Mouse (Mus musculus) midbrain, embryonic 16.5 days (tissue): ENCODE data around the gene Anks1b. TPM values are rescaled to one million over a fixed set of nuclear protein-coding genes. Genes with fewer than 3 reads are reported as not detected.
A peak's percentile ranks its signal among the peaks of the same experiment; 100 is the strongest.

Experiments
- ATAC-seq: fragments of 200-750 bp; cut with Nextera tagmentation; 2 replicates; pipeline ENCODE4 v1.8.0; 2017; ENCODE audit warnings: moderate TSS enrichment
- H3K27ac ChIP-seq: fragments of 300-500 bp; sonication (generic); 2 replicates; pipeline ENCODE4 v1.5.1; 2014; ENCODE audit warnings: mild to moderate bottlenecking, low read length, mixed read lengths
- H3K27me3 ChIP-seq: fragments of 300-500 bp; sonication (generic); 2 replicates; pipeline ENCODE4 v1.6.1; 2014; ENCODE audit warnings: low read depth, low read length, mixed read lengths; ENCODE audit not compliant: control insufficient read depth, insufficient read depth
- H3K36me3 ChIP-seq: fragments of 300-500 bp; sonication (generic); 2 replicates; pipeline ENCODE4 v1.6.1; 2014; ENCODE audit warnings: mild to moderate bottlenecking, low read length, moderate library complexity, mixed read lengths; ENCODE audit not compliant: control insufficient read depth, insufficient read depth
- H3K4me1 ChIP-seq: fragments of 300-500 bp; sonication (generic); 2 replicates; pipeline ENCODE4 v1.6.1; 2014; ENCODE audit warnings: mild to moderate bottlenecking, low read length, mixed read lengths; ENCODE audit not compliant: control insufficient read depth, insufficient read depth
- H3K4me2 ChIP-seq: fragments of 300-500 bp; sonication (generic); 2 replicates; pipeline ENCODE4 v1.6.1; 2014; ENCODE audit warnings: mild to moderate bottlenecking, low read length, mixed read lengths
- H3K4me3 ChIP-seq: fragments of 300-500 bp; sonication (generic); 2 replicates; pipeline ENCODE4 v1.5.1; 2014; ENCODE audit warnings: low read depth, mild to moderate bottlenecking, low read length, moderate library complexity, mixed read lengths
- H3K9ac ChIP-seq: fragments of 300-500 bp; sonication (generic); 2 replicates; pipeline ENCODE4 v1.6.1; 2014; ENCODE audit warnings: low read depth, low read length, mixed read lengths
- H3K9me3 ChIP-seq: fragments of 300-500 bp; sonication (generic); replicated peaks from 2 replicates; pipeline ENCODE4 v1.6.1; 2014; ENCODE audit warnings: mild to moderate bottlenecking, low read length, mixed read lengths; ENCODE audit not compliant: control insufficient read depth, poor library complexity, severe bottlenecking
- WGBS: fragments of 180-500 bp; shearing (Covaris S2); extraction: QIAGEN DNeasy Blood & Tissue Kit; methylation state at CpG from one replicate; pipeline ENCODE4 v1.1.7; 2014; 5-methylcytosine and 5-hydroxymethylcytosine counted together
- polyA plus RNA-seq: library from polyadenylated mRNA; unstranded; fragments of >200 nt; fragmentation: Nextera tagmentation; extraction: Ambion mirVana; gene quantifications from 2 replicates; pipeline ENCODE4 v1.2.1, GENCODE M21; 2015

Anks1b gene
- polyA plus RNA-seq, 1 experiment from 2014 or later, result 94.3 TPM

DNA sequence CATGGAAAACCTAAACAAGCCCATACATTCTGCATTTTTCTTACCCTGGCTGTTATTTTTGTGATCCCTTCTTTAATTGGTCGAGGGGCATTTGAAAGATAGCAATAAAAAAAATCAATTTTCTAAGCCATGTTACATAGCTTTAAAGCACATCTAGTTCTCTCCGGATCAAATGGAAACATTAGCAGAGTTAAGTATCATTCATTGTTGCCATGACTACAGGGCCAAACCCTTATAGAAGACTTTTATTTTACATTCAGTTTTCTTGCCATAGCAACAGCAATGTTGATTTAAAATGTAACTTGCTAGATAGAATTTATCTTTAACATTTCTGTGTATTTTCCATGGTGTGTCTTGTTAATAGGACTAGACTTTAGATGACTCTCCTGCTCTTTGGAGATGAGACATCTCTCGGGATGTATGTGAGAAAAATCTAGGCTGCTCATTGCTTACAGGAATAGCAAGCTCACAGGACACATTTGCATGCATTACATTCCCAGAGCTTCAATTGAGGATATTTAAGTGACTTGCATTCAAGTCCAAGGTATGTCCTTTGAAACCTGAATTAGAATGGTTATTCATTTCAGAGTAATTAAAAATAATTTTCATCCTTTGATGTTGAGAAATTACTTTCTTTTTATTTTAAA, 620.8 kb downstream of the Anks1b start:
- Histone ChIP-seq H3K4me3 (no peak overlapping the region), H3K27ac (peak overlapping the region; percentile 55; the same call in 1 of the 2 replicates), H3K9me3 (no peaks in the 10 kb centered on the region), H3K4me2 (no peak overlapping the region), H3K4me1 (peaks cover 13% of the 10 kb centered on the region), H3K36me3 (no peaks in the 10 kb centered on the region), H3K27me3 (no peaks in the 10 kb centered on the region), H3K9ac (no peak overlapping the region)
- WGBS, result 48% methylated on average over 3 of the region's 3 CpGs
- peak; percentile 70; the same call in 1 of the 2 replicates for ATAC-seq

DNA sequence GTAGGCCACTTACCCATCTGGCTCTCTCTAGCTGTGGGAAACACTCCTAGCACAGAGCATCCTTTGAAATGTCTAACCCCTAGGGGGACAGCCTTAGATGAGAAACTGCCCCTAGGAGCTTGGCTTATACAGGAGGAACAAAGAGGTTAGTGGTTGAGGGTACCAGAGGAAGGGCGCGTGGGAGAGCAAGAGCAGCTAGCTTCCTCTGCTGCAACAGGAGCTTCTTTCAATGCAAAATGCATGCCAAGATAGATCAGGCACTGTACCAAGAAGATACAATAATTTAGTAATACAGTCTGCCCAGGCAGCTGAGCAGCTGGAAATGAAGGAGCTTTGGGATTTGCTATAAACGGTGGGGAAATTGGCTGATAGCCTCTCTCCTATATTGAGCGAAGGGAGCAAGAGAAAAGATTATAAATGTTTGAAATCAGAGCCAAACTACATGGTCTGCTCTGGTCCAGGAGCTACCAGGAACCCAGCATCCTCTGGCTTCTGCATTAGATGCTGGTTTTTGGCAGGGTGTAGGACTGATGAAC, 621.7 kb downstream of the Anks1b start:
- 38% methylated on average over 4 of the region's 4 CpGs for WGBS
- H3K27ac ChIP-seq, result peak overlapping the region; percentile 17

DNA sequence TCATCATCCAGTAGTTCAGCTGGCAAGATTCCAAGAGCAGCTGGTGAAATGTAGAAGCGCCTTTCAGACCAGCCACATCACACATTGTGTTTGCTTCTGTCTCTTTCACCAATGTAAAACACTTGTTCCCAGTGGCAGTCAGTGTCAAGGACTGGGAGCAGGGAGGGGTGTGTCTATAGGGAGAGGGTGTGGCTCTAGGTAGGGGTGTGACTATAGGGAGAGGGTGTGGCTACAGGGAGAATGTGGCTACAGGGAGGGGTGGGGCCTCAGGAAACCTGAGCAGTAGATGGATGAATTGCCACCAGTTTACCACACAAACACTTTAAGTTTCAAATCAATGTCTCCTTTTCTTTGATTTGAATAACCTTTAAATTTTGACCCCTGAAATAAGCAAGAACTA, 634.3 kb downstream of the Anks1b start:
- H3K9ac ChIP-seq, result no peak overlapping the region
- H3K27ac ChIP-seq, result no peak overlapping the region
- whole genome bisulfite sequencing, result 62% methylated on average over 1 of the region's 1 CpGs
- H3K36me3 ChIP-seq, result no peaks in the 10 kb centered on the region
- H3K4me1 ChIP-seq, result no peaks in the 10 kb centered on the region
- H3K27me3 ChIP-seq, result no peaks in the 10 kb centered on the region
- no peak for ATAC-seq
- H3K4me2 ChIP-seq, result no peak overlapping the region
- H3K9me3 ChIP-seq, result no peaks in the 10 kb centered on the region
- no peak overlapping the region for H3K4me3 ChIP-seq

More for the DNA sequence above, 621.7 kb downstream of the Anks1b start:
- Histone ChIP-seq H3K9ac (no peak overlapping the region), H3K4me2 (no peak overlapping the region), H3K36me3 (no peaks in the 10 kb centered on the region), H3K4me3 (no peak overlapping the region), H3K4me1 (peaks cover 13% of the 10 kb centered on the region), H3K9me3 (no peaks in the 10 kb centered on the region), H3K27me3 (no peaks in the 10 kb centered on the region)
- ATAC-seq, result peak; percentile 91

DNA sequence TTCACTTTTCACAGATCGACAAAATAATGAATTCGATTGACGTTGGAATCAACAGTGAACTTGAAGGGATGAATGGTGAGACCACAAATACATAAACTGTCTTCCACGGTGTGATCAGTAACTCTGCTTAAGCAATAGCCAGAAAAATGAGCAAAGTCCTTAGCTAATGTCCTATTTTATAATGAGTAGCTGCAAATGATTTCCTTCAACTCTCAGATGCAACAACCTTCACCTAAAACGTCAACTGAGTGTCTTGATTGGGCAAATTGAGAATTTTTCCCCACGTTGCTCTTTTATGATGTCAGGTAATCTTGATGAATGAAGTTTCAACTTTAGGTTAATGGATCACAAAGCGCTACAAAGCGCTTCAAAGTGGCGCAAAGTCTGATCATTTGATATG, 639.5 kb downstream of the Anks1b start:
- H3K27ac ChIP-seq, result no peak overlapping the region
- ATAC-seq, result no peak
- H3K27me3 ChIP-seq, result no peaks in the 10 kb centered on the region
- H3K4me3 ChIP-seq, result no peak overlapping the region
- no peak overlapping the region for H3K4me2 ChIP-seq
- H3K9me3 ChIP-seq, result 0 out of 2 replicates have a peak, but pooled peaks cover 2% of the 10 kb centered on the region
- 90% methylated on average over 9 of the region's 9 CpGs for WGBS
- no peaks in the 10 kb centered on the region for H3K36me3 ChIP-seq
- no peaks in the 10 kb centered on the region for H3K4me1 ChIP-seq
- no peak overlapping the region for H3K9ac ChIP-seq

DNA sequence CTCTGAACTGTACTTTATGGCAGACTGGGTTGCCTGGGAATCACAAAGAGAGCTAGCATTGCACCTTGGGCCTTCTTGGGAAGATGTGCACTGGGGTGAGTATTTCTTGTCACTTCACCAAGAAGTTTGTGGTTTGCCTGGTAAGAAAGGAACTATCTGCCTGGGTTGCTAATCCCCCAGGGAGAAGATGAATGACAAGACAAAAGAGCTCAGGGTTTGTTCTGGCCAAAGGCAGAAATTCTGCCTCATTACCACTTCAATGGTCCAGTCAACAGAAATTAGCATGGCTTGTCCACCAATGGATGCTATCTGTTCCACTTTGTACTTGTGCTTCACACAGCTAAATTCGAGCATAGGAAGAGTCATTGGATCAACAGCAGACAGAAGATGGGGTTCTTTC, 658.5 kb downstream of the Anks1b start:
- Histone ChIP-seq H3K4me1 (peaks cover 2% of the 10 kb centered on the region; the same call in 1 of the 2 replicates), H3K9me3 (no peaks in the 10 kb centered on the region), H3K36me3 (no peaks in the 10 kb centered on the region), H3K4me3 (no peak overlapping the region), H3K4me2 (no peak overlapping the region), H3K27ac (no peak overlapping the region), H3K9ac (no peak overlapping the region), H3K27me3 (no peaks in the 10 kb centered on the region)
- 6% methylated on average over 1 of the region's 1 CpGs for WGBS
- no peak for ATAC-seq

DNA sequence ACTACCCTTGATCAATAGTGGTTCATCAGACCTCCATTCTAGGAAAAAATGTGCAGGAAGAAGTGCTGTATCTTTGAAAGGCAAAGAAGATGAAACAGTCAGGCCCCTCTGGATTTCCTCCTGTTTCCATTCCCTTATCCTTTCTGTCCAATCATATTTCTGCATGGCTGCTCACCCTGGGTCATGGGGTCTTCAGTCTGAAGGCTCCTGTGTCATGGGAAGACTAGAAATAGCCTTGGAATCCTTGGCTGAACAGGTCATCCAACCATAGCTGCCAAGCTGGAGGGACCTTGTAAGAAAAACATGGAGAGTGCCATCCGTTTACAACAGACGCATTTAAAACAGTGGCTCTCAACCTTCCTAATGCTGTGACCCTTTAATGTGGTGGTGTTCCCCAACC, 662.1 kb downstream of the Anks1b start:
- WGBS, result 93% methylated on average over 2 of the region's 2 CpGs
- H3K9me3 ChIP-seq, result no peaks in the 10 kb centered on the region
- no peak overlapping the region for H3K4me2 ChIP-seq
- no peaks in the 10 kb centered on the region for H3K27me3 ChIP-seq
- H3K27ac ChIP-seq, result no peak overlapping the region
- no peak overlapping the region for H3K9ac ChIP-seq
- no peaks in the 10 kb centered on the region for H3K36me3 ChIP-seq
- peaks cover 2% of the 10 kb centered on the region; the same call in 1 of the 2 replicates for H3K4me1 ChIP-seq
- no peak for ATAC-seq
- H3K4me3 ChIP-seq, result no peak overlapping the region

DNA sequence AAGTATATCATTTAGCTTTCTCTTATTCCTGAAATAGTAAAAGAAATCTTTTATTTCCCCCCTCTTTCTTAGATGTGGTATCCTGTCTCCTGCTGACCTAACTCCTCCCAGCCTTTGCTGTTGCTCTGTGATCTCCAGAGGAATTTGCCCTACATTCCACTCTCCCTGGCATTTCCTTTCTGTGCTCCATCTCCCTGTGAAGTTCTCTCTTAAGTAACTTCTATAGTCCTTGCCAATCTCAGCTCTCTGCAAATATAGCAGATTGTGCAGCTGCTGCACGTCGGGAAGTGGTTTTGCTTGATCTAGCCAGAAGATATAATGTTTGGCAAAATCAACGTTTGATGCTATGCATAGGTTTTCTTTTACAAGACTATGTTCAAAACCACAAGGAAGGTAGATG, 673.3 kb downstream of the Anks1b start:
- Histone ChIP-seq H3K4me2 (no peak overlapping the region), H3K4me1 (no peaks in the 10 kb centered on the region), H3K27ac (no peak overlapping the region), H3K9me3 (peaks cover 6% of the 10 kb centered on the region; the same call in 1 of the 2 replicates), H3K27me3 (no peaks in the 10 kb centered on the region), H3K4me3 (no peak overlapping the region), H3K9ac (no peak overlapping the region), H3K36me3 (no peaks in the 10 kb centered on the region)
- no peak for ATAC-seq
- 45% methylated on average over 3 of the region's 3 CpGs for WGBS

DNA sequence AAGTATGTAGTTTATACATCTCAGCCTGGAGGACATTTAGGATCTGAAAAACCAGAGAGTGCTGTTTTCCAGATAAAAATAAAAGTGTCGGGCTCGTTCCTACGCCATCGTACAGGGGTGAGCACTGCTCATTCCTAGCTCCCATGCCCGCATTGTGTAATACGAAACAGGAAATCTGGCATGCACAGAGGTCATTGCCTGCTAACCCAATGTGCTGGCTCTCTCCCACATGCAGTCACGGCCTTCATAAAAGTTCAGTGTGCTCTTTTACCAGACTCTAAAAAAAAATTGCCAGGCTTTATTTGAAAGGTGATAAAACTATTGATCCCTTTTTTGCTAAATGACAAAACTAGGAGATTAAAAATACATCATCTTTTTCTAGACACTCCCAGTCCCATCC, 689.6 kb downstream of the Anks1b start:
- WGBS, result 89% methylated on average over 7 of the region's 7 CpGs
- H3K4me1 ChIP-seq, result no peaks in the 10 kb centered on the region
- H3K4me2 ChIP-seq, result no peak overlapping the region
- no peak overlapping the region for H3K4me3 ChIP-seq
- no peaks in the 10 kb centered on the region for H3K27me3 ChIP-seq
- no peaks in the 10 kb centered on the region for H3K9me3 ChIP-seq
- H3K9ac ChIP-seq, result no peak overlapping the region
- ATAC-seq, result no peak
- no peaks in the 10 kb centered on the region for H3K36me3 ChIP-seq
- no peak overlapping the region for H3K27ac ChIP-seq

DNA sequence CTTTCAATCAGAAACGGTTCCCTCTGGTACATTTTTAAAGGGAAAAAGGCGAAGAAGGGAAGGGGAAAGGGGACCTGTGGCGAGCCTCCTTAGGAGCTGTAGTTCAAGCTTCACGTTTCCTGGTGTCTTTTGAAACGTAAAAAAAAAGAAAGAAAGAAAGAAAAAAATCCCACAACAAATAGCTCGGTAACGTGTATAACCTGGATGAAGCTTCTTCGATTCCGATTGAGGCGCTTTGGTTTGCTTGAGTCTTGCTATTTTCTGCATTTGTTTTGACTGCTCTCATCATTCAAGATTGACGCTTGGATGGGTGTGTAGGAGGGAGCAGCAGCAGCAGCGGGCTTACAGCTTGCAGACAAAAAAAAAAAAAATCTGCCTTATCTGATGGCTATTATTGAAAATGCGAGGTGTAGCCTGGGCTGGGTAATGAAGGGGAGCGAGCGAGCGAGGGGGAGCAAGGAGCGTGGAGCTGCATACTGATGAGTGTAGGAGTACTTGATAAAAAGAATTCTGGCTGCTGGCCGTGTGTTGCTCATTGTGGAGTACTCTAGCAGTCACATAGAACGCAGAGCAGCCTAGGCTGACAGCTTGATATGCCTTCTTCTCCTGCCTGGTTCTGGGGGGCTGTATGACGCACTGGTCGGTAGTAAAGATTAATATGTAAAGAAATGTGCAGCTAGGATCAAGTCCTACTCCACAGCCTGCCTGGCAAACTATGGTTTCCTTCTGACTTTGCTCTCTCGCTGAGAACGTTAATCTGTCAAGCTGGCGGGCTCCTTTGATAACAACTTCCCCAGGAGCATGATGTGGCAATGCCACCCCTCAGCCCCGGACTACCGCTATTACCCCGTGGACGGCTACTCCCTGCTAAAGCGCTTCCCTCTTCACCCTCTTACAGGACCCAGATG, 703.1 kb downstream of the Anks1b start:
- H3K4me1 ChIP-seq, result peaks cover 13% of the 10 kb centered on the region
- ATAC-seq, result peak; percentile 98
- H3K9me3 ChIP-seq, result no peaks in the 10 kb centered on the region
- peak overlapping the region; percentile 63 for H3K4me3 ChIP-seq
- peak overlapping the region; percentile 81 for H3K9ac ChIP-seq
- H3K27me3 ChIP-seq, result no peaks in the 10 kb centered on the region
- 7% methylated on average over 29 of the region's 29 CpGs for WGBS
- H3K27ac ChIP-seq, result peak overlapping the region; percentile 95
- H3K4me2 ChIP-seq, result peak overlapping the region; percentile 74
- H3K36me3 ChIP-seq, result no peaks in the 10 kb centered on the region
